Mouse (Mus musculus) A20 (cell line): Measurements from ENCODE around the gene D130043K22Rik.
A peak's percentile ranks its signal among the peaks of the same experiment; 100 is the strongest.

Experiments
- DNase-seq: peaks from one replicate; pipeline ENCODE4 v3.0.0-alpha.2; 2011; ENCODE audit warnings: low read depth, low spot score

The D130043K22Rik gene

DNA sequence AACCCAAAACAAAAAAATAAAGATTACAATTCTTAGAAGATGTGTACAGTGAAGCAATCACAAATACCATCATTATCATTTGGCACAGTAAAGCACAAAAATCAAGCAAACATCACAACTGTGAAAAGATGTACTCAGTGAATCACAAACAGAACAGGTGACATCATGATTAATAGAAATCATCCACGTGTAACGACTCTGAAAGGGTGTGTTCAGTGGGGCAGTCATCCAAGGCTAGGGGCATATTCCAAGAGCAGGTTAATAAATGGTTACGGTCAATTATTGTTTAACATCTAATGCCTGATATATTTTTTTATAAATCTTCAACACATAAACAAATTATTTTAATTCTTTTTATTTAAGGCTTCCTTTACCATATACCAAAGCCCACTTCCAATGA, 47.6 kb downstream of the D130043K22Rik start:
- DNase-seq, result no peak

DNA sequence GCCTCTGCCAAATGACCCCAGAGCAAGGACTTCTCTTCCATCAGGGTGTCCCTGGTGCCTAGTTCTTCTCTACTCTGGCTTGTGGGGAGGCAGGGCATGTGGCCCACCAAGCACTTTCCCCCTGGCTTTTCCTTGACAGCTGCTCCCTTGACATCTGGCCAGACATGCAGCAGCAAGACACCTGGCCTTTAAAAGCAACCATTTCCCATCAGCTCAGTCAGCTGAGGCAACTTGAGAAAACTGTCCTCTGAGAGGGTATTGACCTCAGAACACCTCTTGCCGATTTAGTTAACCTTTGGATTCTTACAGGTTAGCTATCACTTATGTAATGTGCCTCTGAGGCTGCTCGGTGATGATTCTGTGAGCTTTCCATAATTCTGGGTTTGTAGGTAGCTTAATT, 48.9 kb downstream of the D130043K22Rik start:
- no peak for DNase-seq

DNA sequence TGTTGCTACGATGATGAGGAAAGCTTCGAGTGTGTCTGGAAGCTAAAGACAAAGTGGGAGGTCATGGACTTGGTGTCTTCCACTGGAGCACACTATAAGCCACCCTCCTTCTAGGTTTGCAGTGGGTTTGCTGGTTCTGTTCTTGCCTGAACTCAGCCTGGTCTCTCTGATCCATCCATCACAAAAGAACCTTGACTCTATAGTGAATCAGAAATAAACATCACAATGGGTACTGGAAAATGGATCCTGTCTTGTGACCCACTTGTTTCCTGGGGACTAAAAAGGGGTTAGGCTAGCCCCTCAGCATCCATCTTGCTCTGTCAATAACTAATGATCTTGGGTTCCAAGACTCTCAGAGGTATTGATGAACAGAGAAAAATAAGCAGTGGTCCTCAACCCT, 57.0 kb downstream of the D130043K22Rik start:
- DNase-seq, result no peak

DNA sequence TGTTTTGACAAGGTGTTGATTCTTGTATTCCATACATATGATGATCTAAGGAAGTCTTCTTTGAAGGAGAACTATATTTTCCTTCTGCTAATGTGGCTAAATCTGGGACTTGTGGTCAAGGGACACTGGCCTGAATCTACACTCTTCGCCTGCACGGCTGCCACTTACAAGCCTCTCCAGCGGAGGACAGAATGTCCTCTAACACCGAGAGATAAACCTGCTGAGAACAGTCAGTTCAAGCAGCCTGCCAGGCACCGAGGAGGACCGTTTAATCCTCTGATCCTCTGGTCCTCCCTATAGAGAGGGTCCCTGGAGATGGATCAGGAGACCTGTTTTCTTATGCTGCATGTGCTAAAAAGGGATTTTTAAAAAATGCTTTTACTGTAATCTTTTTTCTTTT, 58.5 kb downstream of the D130043K22Rik start:
- DNase-seq, result no peak

DNA sequence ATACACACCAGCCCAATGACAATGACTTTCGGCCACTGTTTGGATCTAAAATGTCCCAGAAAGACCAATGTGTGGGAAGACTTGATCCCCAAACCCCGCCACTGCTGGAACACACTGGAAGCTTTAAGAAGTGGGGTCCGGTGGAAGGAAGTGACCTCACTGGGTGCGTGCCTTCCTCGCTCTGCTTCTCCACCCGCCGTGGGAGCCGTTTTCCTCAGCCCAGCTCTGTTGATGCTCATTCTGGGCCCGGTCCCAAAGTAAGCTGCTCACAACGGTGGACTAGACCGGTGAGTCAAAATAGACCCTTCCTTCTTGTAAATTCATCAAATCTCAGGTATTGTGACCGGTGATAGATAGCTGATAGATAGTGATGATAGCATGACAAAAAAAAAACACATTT, 60.5 kb downstream of the D130043K22Rik start:
- DNase-seq, result no peak

DNA sequence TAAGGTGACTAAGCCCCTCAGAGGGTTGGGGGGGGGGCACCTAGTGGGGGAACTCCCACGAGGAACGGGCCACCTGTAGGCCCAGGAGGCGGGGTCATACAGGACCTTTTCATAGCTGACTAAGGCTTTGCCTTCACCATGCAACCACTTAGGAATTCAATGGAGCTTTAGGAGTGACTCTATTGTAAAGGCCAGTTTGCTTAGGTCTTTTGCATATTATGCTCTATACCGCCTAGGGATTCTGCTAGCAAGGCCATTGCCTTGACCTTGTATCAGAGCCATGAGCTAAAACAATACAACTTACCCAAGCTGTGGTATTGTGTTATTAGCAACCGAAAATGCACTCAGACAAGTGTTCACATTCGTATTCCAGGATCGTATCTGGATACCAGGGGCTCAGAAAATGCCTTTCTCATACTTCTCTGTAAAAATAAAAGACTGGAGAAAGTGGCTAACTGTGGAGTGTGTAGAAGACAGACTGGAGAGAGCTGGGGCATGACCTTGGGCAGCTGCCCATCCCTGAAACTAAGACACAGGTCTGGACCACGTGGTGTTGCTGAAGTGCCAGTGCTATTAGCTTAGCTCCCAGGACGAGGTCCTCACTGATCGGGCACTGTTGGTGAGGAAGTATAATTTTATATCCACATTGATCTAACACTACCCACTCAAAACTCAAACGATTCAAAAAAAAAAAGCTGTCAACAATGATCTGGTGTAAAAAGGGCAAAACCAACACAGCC, 62.1 kb downstream of the D130043K22Rik start:
- DNase-seq, result no peak

DNA sequence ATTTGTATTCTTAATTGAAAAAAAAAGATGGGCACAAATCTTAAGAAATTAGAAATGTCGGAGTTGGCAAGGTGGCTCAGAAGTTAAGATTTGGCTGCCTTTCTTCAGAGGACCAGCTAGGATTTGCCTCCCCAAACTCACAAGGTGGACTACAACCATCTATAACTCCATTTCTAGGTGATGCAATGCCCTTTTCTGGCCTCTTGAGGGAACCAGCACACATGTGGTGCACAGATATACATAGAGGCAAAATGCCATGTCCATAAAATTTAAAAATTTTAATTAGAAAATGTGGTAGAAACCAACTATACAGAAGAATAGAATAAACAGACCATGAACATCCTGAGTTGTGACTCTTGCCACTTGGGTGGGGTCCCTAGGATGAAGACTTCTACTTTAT, 64.2 kb downstream of the D130043K22Rik start:
- peak; percentile 18 for DNase-seq

DNA sequence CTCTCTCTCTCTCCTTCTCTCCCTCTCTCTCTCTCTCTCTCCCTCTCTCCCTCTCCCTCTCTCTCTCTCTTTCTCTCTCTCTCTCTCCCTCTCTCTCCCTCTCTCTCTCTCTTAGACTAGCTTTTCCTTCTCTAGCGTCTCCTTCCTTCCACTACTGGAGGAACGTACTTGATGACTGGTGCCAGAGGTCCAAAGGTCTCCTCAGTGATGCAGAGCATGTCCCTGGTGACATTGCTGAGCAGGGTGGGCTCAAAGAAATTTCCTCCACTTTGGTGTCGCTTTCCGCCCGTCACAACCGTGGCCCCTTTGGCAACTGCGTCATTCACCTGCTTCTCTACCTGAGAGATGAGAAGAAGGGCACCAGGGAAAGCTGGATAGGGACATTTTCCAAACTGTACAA, 68.6 kb downstream of the D130043K22Rik start:
- DNase-seq, result no peak

DNA sequence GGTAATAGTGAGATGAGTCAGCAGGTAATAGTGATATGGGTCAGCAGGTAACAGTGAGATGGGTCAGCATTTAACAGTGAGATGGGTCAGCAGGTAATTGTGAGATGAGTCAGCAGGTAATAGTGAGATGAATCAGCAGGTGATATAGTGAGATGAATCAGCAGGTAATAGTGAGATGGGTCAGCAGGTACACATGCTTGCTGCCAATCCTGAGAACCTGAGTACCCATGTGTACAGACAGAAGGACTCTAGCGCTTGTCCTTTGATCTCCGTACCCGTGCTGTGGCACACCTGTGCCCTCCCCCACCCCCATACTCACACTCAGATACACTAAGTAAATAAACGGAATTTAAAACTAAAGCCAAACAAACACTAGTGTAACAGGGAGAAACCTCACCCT, 70.0 kb downstream of the D130043K22Rik start:
- no peak for DNase-seq

DNA sequence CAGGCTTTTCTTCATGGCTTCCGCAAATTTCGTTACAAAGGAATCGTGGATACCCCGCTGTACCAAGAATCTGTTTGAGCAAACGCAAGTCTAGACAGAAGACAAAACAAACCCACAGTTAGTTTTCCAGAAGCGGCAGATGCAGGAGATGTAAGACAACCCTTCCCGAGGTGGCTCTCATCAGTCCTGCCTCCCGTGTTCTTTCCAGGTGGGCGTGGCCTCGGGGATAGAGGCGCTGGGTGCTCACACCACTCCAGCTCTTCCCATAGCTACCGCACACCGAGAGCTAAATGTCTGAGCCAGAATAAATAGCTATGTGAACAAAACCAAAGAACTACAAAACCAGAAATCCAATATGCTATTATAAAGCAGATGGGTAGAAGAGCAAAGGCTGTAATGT, 70.9 kb downstream of the D130043K22Rik start:
- no peak for DNase-seq

DNA sequence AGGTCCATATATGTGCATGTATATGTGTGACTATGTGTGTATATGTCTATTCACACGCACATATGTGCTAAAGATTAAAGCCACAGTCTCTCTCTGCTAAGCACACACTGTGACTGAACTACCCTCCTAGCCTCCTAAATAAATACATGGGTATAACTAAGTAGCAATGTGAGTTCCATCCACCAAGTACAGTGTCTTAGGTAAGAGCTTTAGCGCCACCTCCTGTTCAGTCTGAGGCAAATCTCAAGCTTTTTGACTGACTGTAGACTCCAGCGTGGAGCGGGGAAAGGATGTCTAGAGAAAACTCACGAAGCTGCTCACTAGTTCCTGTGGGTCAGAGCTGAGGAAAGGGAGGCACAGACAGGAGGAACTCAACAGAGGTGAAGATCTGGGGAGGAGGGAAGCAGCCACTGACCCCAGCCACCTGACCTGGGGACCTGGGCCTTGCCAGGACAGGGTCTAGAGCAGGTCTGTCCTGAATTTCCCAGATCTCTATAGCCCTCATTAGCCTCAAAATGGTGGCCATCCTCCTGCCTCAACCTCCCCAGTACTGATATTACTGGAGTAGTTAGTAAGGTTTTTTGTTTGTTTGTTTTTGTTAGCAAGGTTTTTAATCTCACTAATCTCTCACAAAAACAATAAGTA, 75.5 kb downstream of the D130043K22Rik start:
- peak; percentile 72 for DNase-seq

DNA sequence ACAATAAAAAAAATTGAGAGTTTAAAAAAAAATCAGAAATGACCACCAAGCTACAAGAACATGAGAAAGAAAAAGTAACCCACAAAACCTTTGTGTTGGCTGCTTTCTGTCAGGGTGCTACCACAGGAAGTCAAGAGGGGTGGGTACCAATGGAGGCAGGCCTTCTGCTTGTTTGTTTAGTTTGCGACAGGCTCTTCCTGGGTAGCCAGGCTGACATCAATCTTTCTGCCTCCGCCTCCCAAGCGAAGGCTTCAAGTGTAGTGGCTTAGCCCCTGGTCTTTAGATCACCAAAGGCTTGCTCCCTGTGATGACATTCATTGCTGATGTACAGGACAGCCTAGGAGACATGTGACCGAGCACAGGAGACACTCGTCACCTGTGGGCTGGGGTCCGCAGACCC, 76.3 kb downstream of the D130043K22Rik start:
- no peak for DNase-seq

DNA sequence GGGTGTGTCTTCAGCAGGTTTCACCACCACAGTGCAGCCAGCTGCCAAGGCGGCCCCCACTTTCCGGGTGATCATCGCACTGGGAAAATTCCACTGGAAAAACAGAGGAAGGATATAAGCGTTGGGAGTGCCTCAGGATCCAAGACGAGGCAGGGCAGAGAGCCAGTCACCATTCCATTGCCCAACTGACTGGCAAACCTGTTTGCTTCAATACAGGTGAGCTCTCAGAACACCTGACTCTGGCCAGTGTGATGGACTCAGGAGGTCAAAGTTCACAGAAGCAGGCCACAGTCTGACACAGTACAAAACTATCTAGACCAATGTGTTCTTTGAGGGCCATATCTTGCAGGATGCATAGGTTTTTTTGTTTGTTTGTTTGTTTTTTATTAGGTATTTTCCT, 79.1 kb downstream of the D130043K22Rik start:
- no peak for DNase-seq

DNA sequence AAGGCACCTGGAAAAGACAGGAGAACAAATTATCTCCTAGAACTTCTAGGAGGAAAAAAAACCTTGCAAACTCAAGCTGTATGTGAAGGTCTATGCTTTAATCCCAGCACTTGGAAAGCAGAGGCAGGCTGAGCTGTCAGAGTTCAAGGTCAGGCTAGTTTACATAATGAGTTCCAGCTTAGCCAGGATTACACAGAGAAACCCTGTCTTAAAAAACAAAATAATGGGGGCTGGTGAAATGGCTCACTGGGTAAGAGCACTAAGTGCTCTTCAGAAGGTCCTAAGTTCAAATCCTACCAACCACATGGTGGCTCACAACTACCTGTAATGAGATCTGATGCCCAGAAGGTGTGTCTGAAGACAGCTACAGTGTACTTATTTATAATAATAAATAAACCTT, 85.7 kb downstream of the D130043K22Rik start:
- DNase-seq, result no peak

DNA sequence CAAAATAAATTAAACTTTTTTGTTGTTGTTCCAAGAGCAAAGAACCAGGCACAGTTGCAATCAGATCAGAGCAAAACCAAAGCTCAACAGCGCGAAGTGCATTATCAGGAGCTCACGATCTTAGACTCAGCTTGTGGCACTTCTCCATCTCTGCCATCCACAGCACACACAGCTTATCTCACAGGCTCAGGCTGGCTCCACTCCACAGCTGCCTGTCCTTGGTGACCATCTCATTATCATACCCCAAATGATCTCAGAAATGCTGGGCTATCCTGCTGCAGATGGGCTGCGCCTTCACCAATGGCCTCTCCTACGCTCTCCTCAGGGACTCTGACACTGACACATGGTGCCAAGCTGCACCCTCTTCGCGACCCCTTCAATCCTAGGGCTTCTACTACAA, 88.3 kb downstream of the D130043K22Rik start:
- no peak for DNase-seq

DNA sequence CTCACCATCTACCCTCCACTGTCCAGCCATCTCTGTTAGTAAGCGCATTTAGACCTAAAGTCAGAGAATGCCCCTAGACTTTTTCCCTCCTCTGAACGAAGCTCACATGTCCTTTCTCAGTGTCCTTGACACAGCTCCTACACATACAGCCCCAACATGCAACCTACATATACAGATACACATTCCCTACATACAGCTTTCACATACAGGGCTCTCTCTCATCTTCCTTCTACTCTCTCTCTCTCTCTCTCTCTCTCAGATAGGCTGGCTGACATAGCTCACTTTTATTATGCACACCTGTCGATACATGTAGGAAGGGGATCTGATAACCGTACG, 91.8 kb downstream of the D130043K22Rik start:
- no peak for DNase-seq

DNA sequence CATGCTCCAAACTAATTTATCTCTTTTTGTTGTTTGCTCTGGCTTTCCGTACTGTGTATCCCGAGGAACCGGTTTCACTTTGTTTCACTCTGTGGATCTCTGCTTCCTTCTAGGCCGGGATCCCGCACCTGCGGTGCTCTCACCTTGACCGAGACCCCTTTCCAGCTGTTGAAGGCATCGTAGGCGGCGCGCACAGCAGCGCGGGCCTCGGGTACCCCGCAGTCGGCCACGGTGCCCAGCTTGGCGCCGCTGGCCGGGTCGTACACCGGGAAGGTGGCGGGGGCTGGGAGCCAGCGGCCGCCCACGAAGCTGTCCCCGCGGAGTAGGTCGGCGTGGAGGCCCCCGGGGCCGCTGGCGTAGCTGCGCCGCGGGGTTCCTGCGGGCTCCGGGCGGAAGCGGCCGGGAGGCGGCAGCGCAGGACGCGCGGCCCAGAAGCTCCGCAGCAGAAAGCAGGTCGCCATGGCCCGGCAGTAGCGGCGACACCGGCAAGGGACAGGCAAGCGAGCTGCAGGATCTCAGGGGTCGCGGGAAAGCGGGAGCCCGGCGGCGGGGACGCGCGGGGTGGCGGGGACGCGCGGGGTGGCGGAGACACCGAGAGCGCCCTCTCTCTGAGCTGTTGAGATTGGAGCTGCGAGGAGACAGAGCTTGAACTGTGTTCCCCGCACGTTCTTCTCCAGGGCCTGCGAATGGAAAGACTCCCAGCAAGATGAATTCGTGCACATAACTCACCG, 92.3 kb downstream of the D130043K22Rik start, which contains the start of gene Aldh5a1:
Gene Aldh5a1 (minus strand): TSS at position 554 of the 731 bp plus-strand sequence.
- peak; percentile 88 for DNase-seq

DNA sequence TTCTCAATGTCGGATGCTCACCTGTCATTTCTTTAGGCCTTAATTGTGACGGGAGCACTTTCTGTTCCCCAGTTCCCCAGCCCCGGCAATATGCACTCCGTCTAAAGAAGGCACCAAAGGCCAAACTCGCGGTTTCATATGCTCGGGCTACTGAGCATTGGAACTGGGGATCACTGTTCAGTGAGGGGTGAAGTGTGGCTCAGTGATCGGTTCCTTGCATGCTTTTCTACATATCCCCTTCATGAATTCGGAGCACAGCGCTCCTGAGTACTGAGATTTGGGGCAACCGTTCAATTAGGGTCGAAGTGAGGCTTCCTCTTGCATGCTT, 92.9 kb downstream of the D130043K22Rik start:
- DNase-seq, result peak; percentile 87

DNA sequence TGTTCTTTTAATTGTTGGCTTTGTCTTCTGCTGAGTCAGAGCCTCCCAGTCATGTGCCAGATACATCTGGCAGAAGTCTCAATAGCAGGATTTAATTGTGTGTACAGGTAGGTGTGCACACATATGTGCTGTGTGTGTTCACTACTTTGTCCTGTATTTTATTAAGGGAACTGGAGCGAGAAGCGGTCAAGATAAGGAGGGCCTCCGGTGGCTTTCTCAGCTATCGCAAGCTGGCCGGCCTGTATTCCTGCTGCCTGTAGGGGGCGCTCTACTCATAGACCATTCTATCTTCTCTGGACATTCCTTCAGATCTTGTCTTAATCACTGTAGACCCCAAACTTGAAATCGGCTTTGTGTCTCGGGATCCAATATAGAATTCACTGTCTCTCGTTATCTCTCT, 93.7 kb downstream of the D130043K22Rik start:
- peak; percentile 88 for DNase-seq

DNA sequence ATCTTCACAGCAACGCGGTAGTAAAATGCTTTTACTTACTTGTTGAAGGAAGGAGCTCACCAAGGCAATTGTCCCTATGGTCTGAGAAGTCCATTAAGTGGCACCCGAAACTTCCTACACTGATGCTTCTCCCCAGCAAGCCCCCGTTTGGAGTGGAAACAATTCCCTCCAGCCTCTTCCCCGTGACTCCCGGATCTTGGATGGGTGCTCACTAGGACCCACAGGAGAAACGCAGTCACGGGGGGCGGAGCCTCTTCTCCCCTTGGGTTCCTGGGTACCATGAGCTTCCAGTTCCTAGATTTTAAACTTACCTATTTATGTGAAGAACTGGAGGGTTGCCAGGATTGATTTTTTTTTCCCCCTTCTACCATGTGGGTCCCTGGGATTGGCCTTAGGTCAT, 94.5 kb downstream of the D130043K22Rik start:
- no peak for DNase-seq

DNA sequence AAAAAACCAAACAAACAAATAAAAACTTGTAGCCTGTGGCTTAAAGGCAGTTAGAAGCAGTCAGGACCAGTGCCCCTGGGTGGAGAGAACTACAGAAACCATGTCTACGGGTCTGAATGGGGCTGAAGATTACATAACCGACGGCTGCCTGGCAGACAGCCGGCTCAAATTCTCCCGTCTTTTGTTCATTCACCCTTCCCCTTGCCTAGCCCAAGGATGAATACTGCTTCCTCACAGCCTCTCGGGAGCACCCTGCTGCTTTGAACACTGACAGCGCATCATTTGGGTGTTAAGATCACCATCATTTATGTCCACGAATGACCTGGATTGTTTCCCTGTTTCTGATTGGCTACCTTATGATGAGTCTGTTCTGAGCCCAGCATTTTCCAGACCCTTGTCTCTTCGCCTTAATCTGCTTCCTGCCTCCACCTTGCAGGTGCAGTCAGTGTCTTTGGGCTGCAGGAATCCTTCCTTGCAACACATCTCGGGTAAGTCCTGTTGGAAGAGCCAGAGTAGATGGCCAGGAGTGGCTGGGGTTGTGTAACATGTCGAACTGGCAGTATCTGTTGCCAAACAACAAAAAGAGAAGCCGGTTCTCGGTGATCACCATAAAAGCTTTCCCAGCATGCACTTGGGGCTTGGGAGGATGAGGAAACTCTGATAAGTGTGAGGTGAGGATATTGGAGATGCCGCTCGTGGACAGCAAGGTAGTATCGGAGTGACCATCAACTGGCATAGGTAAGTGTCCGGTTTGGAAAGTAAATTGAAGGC, 97.8 kb downstream of the D130043K22Rik start, which contains the start of gene Gpld1:
Gene Gpld1 (plus strand): TSS at position 641 of the 771 bp plus-strand sequence.
- no peak for DNase-seq

DNA sequence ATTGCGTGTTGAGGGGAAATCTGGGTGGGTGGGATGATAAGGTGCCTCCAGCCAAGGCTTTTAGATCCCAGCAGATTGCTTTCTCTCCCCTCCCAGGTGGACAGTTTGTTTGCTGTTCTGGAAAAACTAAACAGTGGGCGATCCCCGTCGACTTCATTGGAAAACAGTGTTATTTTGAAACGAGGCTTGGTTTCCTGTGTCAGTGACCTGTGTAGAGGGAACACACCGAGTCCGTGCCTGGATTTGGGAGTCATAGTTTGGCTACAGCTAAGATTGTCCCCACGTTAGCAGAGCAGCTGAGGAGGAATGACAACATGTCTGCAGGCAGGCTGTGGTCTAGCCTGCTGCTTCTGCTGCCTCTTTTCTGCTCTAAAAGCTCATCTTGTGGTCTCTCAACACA, 98.4 kb downstream of the D130043K22Rik start:
- DNase-seq, result no peak
